Mouse (Mus musculus): Measurements from ENCODE around the gene Taok1.
"Not testable (repeated sequence)": the region's sequence is repeated elsewhere in the genome, so short reads cannot be mapped to it uniquely, and the experiment has no call there.

The Taok1 gene

GRCm38 (mm10) chr11:77585201-77585600, 22.4 kb downstream of the Taok1 start:
- DNase-seq (ENCODE audit: low spot score in 2 of 2): no peak

DNA sequence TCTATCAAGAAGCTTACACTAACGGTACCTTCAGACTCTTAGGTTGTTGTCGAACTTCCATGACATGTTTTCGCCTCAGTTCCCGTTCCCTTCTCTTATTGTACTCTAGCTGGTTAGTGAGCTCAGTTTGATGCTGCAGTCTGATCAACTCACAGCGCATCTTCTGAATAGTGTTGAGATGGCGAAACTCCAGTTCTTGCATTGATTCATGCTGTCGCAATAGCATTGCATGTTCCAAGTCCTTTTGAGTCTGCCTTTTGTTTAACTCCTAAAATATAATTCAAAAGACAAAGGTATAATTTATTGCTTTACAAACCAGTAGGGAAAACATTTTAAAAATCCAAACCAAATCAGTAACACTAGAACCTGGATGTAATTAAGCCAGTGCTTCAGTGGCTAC, 62.4 kb downstream of the Taok1 start:
- no peak for DNase-seq (ENCODE audit: low spot score in 2 of 2)

DNA sequence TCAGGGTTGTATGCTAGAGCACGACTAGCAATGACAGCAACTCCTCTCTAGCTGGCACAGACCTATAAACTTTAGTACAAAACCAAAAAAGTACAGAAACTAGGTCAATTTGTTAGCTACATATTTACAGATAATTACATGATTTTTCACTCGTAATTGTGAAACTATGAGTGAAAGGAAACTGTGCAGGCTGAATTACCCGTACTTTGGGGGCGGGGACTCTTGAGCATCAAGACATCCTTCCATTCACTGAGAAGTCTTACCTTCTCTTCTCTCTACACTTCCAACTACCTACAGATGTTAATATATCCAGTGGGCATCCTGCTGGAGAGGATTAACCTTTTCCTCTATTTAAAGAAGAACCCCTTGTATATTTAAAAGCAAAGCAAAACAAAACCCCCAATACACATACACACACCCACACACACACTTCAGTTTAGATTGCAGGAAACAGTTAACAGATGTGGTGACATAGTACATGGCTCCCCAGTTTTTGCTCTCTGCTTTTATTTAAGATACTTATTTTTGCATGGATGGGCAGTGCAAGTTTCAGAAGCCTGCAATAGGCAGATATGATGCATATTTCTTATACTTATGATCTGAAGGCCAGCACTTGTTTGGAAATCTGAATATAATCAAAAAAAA, 75.3 kb downstream of the Taok1 start:
- no peak for DNase-seq (ENCODE audit: low spot score in 2 of 2)

- DNase-seq (ENCODE audit: low spot score in 2 of 2): no peak
These were observed 76.8 kb downstream of the Taok1 start for GRCm38 (mm10) chr11:77530862-77531261.

- DNase-seq (ENCODE audit: low spot score in 2 of 2): no peak
These were observed 78.0 kb downstream of the Taok1 start for GRCm38 (mm10) chr11:77529644-77530043.

DNA sequence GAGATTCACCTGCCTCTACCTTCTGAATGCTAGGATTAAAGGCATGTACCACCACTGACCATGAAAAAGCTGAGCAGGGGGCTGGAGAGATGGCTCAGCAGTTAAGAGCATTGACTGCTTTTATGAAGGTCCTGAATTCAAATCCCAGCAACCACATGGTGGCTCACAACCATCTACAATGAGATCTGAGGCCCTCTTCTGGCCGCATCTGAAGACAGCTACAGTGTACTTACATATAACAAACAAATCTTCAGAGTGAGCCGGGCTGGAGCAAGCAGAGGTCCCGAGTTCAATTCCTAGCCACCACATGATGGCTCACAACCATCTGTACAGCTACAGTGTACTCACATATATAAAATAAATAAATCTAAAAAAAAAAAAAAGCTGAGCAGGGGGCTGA, 79.2 kb downstream of the Taok1 start:
- DNase-seq (ENCODE audit: low spot score in 2 of 2): not testable (repeated sequence)

- no peak for DNase-seq (ENCODE audit: low spot score in 2 of 2)
These were observed 81.7 kb downstream of the Taok1 start for GRCm38 (mm10) chr11:77525804-77526486.

DNA sequence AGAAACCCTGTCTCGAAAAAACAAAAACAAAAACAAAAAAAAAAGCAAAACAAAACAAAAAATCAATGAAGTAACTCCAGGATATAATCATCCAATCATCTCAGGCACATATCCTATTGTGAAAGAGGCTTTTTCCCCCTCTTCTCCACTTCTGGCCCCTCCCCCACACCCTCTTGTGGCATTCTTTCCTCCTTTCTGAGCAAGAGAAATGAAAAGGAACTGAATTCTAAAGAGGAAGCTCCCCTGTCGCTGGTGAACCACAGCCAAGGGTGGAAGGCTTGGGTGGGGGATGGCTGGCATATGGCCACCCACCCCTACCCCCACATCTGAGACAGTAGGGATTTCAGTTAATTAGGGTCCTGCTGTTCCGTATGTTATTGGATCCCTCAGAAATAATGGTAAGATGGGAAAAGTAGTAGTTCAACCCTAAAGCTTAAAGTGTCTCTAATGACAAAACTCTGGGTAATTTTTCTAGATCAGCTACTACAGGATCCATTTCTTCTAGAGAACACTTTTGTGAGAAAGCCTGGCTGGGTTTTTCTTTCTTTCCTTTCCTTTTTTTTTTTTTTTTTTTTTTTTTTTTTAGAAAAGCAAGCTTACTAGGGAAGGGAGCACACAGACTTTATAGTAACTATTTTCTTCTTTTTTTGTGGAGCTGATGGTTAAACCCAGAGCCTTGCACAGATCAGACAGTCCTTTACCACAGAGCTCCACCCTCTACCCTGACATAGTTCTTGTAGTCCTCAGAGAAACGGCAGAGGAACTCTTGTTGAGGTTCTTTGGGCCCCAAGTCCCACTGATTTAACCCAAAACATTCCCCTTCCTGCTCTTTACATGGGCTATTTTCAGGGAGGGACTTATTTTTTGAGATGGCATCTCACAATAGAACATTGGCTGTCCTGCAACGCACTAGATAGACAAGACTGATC, 86.8 kb downstream of the Taok1 start:
- DNase-seq (ENCODE audit: low spot score in 2 of 2): no peak

DNA sequence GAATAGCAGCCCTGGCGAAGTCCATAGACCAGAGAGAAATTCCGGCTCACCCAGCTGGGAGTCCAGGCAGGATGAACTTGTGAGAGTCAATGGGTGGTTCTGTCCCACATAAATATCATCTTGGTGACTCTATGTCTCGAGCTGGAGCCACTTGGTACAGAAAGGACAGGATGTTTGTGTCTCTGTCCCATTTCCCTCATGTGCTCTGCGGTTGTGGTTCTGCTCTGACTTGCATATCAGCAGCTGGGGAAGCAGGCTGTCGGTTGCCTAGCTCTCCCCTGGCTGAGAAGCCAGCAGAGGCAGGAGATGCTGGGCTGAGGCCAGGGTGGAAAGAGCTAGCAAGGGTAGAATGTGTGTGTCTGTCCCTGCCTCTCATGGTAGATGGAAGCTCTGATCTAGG, 88.6 kb downstream of the Taok1 start, which contains the start of gene Gm10392:
Gene Gm10392 (minus strand): TSS at position 156 of the 400 bp plus-strand sequence.
- no peak for DNase-seq (ENCODE audit: low spot score in 2 of 2)

GRCm38 (mm10) chr11:77518051-77518798, 89.4 kb downstream of the Taok1 start:
- DNase-seq (ENCODE audit: low spot score in 2 of 2): no peak

DNA sequence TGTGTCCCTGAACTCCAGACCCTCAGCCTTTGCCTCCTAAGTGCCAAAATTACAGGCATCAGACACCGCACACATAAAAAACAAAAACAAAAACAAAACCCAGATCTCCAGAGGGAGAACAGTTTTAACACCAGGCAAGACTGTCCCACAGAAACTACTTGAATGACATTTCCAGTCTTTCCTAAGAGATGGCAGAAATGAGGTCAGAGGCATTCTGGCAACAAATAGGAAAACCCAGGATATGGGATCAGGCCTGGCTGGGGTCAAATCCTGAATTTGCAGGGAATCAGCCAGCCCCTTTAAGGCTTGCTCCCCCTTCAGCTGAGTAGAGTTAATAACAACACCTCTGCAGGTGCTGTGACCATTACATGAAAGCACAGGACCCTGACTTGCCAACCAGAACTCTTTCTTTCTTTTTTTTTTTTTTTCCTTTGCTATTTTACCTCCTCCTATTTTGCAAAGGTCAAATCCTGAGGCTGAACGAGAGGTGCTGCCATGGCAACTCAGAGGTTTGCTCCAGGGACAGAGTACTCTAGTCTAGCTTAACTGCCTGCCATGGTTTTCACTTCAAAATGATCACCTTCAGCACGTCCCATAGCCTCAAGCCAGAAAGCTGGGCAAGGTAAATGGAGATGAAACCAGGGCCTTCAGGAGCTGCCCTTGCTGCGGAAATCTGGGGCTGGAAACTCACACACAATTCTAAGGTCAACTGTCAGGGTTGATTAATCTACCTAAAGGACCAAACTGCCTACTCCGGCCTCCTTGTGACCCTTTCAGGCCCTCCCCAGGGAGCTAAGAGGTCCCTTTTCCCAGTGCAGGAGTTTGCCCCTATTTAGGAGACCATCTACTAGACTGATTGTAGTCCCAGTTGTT, 90.8 kb downstream of the Taok1 start:
- no peak for DNase-seq (ENCODE audit: low spot score in 2 of 2)

DNA sequence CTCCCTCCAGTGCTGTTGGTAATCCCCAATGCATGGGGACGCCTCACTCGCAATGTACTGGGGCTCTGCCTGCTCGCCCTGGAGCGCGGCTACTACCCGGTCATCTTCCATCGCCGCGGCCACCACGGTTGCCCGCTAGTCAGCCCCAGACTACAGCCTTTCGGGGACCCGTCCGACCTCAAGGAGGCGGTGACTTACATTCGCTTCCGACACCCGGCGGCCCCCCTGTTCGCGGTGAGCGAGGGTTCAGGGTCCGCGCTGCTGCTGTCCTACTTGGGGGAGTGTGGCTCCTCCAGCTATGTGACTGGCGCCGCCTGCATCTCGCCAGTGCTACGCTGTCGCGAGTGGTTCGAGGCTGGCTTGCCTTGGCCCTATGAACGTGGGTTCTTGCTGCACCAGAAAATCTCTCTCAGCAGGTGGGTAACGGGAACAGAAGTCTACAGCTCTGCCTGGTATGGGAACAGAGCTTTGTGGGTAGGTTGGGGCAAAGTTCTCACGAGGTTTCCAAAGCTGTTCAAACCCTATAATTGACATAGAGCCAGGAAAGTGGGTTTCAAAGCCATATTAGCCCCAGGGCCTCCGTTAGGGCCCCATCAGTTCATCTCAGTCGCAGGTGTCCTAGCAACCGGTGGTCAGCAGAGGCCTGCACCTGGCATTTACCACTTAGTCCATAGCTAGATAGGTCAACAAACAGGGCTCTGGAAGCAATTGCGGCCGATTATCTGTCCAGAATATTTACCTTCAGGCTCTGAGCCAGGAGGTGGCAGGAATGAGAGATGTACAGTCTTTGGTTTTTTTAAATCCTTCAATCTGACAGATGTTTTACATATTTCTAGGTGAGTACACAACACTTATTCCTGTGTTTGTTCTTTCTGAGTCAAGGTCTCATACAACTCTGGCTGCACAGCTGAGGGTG, 91.7 kb downstream of the Taok1 start, which contains the start of gene Trp53i13:
Gene Trp53i13 (minus strand): TSS at position 344 of the 916 bp plus-strand sequence.
- no peak for DNase-seq (ENCODE audit: low spot score in 2 of 2)

DNA sequence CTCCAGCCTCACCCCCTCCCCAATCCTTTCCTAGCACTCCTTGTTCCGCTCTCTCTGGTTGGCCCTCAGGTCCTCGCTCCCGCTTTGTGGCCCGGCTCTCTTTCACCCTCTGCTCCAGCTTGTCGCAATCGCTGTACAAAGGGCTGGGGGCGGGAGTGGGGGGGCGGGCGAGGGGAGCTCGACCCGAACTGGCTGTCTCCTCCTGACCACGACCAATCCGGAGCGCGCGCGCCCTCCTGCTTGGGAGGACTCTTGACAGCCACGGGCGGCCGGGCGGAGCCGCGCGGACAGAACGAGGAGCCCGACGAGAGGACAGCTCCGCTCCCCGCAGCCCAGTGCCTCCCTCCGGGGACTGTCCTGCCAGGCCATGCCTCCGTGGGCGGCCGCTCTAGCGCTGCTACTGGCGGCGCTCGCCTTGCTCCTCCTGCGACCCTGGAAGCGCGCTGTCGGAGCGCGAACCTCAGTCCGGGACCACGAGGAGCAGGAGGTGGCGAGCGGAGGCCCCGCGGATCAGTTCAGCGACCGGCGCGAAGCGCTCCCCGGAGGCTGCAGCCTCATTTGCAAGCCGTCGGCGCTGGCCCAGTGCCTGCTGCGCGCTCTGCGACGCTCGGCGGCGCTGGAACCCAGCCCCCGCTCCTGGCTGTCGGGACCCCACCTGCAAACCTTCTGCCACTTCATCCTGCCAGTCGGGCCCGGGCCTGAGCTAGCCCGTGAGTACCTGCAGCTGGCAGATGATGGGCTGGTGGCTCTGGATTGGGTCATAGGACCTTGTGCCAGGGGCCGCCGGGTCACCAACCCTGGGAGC, 92.6 kb downstream of the Taok1 start, which contains the start of gene Abhd15:
Gene Abhd15 (plus strand): TSS at position 290 of the 805 bp plus-strand sequence.
- DNase-seq (ENCODE audit: low spot score in 2 of 2): peak in 1 of 2 experiments; percentile 62

DNA sequence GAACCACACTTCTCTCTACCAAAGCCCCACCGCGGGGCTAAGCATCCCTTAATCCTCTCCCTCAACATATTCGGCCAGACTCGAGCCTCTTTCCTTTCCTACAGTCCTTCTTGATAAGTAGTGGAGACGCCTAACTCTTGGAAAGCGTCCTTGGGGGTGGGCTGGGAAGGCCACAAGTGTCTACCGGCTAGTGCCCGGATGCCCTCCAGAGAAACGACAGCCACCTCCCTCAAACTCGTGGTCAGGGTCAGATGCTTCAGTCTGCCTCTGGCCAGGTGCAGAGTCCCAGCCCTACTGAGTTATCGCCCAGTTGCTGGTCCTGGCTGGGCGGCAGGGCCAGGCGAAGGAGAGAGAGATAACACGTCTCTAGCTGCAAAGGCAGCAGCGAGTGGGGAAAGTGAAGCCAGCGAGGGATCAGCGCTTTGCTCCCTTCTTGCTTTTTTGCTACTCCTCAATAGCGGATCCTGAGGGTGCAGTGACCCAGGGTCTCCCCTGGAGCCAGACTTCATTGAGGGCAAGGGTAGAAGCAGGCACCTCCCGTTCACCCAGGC, 93.3 kb downstream of the Taok1 start:
- no peak for DNase-seq (ENCODE audit: low spot score in 2 of 2)

DNA sequence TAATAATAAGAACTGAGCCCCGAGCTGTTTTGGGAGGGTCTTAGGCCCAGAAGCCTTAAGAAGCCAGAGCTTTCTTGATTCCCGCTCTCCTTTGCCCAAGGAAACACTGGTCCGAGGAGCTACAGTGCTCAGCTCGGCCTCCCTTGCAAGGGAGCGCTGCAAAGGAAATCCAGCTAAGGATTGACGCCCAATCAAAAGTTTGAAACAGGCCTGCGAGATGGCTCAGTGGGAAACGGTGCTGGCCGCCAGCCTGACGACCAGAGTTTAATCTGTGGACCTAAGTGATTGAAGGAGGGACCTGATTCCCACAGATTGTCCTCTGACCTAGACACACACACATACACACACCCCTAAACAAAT, 93.8 kb downstream of the Taok1 start:
- DNase-seq (ENCODE audit: low spot score in 2 of 2): no peak

DNA sequence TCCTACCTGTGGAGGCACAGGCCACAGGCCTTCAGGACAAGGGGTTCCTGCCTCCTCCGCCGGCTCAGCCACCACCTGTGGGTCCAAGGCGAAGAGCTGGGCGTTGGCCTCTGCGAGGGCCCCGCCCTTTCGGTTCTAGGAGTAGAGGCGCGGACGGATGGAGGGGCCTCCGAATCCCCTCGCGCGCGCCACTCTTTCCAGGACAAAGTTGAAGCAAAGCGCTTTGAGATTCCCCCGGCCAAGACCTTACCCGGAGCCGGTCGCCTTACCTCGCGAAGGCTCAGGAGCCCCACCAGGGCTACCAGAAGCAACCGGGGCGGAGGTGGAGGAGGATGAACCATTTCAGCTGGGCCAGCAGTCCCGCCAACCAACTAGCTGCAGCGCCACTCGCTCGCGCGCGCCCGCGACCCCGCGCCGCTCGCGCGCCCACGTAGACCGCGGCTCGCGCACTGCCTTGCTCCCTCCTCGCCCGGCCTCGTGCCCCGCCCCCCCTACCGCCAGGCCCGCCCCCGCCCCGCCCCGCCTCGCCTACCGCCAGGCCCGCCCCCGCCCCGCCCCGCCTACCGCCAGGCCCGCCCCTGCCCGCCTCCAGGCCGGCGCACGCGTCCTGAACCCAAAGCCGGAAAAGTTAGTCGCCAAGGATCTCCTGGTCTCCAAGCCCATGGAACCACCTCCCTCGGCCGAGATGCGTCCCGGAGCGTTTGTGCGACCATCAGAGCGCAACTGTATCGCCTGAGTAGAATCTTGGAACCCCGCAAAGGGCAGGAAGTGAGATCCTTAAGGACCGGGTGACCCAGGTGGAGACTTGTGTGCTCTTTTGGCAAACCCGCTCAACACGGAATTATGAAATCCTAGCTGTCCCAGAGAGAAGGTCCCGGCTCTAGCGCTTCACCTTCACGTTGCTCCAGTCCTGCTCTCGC, 94.5 kb downstream of the Taok1 start:
- DNase-seq (ENCODE audit: low spot score in 2 of 2): peak; percentile 46 to 65

- DNase-seq (ENCODE audit: low spot score in 2 of 2): no peak
These were observed 96.3 kb downstream of the Taok1 start for GRCm38 (mm10) chr11:77511336-77511735.

Data from right cerebral cortex, adult 2 months (tissue).